Mouse (Mus musculus) brain, embryonic 14.5 days (tissue): ENCODE results near the gene Cldnd1. TPM values are rescaled to one million over a fixed set of nuclear protein-coding genes. Genes with fewer than 3 reads are reported as not detected.

Experiments
- DNase-seq: peaks from one replicate; pipeline ENCODE4 v3.0.0-alpha.2; 2011; ENCODE audit warnings: low read depth
- CTCF ChIP-seq: fragments of 200-500 bp; IDR thresholded peaks from 2 replicates; pipeline ENCODE4 v1.5.1; 2012; ENCODE audit warnings: inconsistent platforms, mild to moderate bottlenecking, moderate library complexity, borderline replicate concordance; ENCODE audit not compliant: insufficient read depth, insufficient read length; ENCODE audit errors: extremely low read depth
- POLR2A ChIP-seq: fragments of 200-500 bp; IDR thresholded peaks from 2 replicates; pipeline ENCODE4 v1.6.1; 2012; ENCODE audit warnings: mild to moderate bottlenecking, inconsistent platforms, borderline replicate concordance; ENCODE audit not compliant: poor library complexity, insufficient read depth, insufficient read length, severe bottlenecking; ENCODE audit errors: extremely low read depth
- polyA plus RNA-seq: library from polyadenylated mRNA; depleted of rRNA; stranded (reverse); fragments of >200 nt; gene quantifications from 2 replicates; pipeline ENCODE4 v1.2.3, GENCODE M21; 2012; rRNA removed

The Cldnd1 gene
- polyA plus RNA-seq = 102 and 108 TPM in 2 replicates

DNA sequence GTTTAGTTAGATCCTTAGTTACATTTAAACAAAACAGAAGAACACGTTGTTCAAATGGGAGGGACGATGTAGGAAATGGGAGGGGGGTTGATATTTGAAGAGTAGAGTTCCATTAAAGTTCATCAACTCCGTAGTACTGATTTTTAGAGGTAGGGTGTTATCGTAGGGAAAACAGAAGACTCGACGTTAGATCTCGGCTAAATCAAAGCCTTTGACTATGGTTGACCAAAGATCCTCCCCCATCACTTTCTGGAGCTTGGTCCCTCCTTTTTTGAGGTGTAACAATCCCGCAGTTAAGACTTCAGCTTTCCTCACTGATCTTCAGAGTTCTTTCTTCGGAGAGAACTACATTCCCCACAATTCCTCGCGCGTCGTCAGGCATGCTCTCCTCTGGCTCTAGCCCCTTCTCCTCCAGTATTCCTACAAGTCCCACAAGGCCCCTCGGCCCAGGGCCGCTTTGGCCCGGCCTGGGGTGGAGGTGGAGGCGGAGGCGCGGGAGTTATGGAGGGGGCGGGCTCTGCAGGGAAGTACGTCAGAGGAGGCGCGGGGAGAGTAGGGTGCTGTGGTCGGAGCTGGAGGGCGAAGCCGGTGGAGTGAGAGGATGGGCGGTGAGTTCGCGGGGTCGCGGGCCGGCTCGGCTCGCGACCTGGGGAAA, at the start of gene Cldnd1:
Gene Cldnd1 (plus strand): TSS at position 434 of the 655 bp plus-strand sequence.
- TF ChIP-seq CTCF = no peak
- peak; percentile 52; the same call in 1 of the 2 replicates for TF ChIP-seq POLR2A
- peak; percentile 99 for DNase-seq

DNA sequence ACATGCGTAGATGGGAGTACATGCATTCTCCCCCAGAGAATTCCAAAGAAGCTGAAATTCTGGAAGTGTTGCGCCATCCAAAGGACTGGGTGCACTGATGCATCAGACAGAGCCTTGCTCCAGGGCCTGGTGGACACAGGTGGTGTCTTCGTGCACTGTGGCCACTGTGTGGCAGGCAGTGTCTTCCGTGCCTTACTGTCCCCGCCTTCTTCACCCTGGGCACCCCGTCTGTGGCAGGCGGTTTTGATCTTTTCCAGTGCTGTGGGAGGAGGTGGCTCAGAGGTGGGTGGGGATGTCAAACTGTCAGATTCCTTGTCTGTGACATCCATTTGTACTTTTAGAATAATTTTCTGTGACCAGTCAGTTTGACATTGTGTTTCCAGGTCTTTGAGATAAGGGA, 49.0 kb upstream of the Cldnd1 start:
- TF ChIP-seq POLR2A (no peak), CTCF (no peak)
- no peak for DNase-seq

DNA sequence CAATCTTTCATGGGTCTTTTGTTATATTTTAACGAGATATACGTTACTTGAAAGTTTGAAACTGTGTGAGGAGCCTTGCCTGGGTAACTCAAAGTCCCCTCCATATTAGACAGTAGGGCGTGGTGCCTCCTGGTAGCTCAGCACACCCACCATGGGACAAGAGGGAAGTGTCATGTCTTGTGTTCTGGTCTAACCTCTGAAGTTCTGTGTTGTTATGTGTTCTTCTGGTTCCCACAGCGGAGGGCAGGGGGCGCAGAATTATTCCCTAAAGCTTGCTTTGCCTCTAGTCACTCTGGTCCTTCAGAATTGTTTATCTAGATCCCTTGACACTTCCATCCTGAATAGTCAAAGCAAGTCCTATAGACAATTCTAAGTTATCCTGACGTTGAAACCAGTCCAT, 45.7 kb upstream of the Cldnd1 start:
- TF ChIP-seq POLR2A (no peak), CTCF (no peak)
- DNase-seq = no peak

DNA sequence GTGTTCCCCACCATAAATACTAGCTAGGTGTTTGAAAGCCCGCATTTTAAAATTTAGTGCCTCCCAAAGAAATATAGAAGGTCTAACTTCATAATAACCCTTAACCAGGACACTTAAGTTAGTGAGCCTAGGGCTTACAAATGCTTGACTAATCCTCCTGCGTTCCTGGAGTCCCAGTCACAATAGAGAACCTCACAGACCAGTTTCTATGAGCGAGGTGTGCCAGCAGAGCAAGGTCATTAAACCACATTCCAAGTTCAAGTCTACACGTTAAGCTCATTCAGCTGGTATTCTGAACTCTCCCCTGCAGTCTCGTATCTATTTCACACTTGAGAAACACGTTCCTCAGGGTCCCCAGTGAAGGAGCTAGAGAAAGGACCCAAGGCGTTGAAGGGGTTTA, 44.8 kb upstream of the Cldnd1 start:
- no peak for TF ChIP-seq CTCF
- no peak for TF ChIP-seq POLR2A
- no peak for DNase-seq

DNA sequence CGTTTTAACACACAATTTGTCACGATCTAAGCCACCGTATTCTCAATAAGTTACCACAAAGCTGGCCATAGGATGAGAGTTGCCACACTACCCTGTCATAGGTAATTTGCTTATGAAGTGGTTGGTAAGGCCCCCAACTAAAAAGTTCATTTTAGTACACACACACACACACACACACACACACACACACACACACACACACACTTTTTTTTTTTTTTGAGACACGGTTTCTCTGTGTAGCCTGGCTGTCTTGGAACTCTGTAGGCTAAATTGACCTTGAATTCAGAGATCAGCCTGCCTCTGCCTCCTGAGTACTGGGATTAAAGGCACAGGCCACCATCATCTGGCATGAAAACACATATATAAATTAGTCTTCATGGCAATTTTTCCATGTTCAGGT, 43.8 kb upstream of the Cldnd1 start:
- TF ChIP-seq CTCF (no peak), POLR2A (no peak)
- no peak for DNase-seq

DNA sequence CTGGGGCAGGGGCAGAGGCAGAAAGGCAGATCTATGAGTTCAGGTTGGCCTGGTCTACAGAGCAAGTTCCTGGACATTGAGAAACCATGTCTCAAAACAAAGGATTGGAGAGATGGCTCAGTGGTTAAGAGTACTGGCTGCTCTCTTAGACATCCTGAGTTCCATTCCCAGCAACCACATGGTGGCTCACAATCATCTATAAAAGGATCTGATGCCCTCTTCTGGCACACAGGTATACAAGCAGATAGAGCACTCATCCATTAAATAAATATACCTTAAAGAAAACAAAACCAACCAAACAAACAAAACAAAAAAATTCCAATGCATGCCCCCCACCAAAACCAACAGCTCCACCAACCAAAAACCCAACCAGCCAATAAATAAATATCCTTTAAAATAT, 43.2 kb upstream of the Cldnd1 start:
- TF ChIP-seq CTCF = no peak
- no peak for TF ChIP-seq POLR2A
- no peak for DNase-seq

DNA sequence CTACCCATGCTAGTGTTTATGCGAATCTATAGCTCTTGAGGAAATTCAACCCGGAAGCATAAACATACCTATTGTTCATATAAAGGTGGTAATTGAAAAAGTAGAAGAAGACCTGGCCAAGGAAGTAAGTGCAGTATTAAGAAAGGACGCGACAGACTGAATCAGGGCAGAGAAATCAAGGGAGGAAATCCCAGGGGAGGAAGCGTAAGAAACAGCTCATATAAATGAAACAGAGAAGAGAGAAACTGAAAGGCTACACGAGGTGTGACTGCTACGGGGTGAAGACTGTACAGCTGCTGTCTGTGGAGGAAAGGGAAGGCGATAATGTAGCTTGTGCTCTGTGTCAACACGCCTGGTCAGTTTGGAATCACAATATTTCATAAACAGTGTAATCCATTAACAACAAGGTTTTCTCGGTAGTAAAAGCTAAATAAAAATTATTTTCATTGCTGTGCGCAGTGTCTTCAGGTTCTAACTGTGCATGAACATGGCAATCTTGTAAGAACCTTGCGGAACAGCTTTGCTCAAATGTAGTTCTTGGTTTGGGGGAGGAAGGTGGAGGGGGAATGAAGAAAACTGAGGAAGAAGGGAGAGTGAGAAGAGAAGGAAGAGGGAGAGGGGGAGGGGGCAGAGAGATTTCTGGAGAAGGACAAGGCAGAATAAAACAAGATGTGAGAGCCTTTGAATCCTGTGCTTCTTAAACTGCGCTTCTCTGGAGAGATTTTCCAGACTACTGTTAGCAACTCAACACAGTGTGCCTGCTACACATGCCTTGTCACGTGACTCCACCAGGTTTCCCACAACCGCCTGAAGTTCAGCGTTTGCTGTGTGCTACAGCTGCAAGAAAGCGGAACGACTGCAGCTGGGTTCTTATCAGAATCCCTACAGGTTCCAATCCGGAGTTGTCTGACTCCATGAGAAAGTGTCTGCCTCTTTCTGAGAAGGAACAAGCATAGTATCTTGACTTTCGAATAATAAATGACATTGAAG, 41.9 kb upstream of the Cldnd1 start:
- TF ChIP-seq CTCF = no peak
- TF ChIP-seq POLR2A = no peak
- no peak for DNase-seq

DNA sequence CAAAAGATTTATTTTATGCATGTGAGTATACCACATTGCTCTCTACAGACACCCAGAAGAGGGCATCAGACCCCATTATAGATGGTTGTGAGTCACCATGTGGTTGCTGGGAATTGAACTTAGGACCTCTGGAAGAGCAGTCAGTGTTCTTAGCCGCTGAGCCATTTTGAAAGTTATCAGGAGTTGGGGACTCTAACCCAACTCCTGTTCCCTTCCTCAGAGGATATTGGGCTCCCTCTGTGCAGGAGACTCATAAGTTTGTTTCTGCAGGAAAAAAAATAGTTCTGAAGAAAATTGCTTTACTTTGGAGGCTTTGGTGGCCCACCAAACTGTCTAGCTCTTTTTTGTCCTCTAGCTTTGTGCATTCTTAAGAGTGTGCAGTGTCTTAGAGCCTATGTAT, 39.2 kb upstream of the Cldnd1 start:
- no peak for DNase-seq

DNA sequence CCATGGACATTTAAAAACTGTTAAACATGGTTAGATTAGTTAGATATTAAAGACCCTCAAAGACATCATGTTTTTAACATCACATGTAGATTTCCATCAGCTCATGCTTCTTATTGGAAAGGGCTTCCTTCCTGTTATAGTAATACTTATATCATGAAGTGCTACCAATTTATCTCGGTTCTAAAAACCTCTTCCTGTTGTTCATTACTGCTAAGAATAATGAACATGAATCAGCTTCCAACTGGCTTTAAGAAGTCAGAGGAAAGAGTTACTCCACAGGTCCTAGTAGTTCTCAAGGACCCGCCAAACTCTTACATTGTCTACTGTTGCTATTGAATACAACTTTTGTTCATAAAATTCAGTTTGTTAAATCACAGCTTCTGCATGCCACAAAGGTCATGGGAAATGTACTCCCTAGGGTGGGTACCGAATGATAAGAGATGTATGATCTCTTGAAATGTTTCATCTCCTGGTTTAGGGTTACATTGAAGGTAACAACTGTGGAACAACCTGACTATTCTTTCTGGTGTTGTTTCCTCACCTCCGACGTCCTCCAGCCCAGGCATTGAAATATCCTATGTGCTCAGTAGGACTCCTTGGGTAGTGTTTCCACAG, 38.0 kb upstream of the Cldnd1 start:
- DNase-seq = no peak
- TF ChIP-seq CTCF = no peak

More for the DNA sequence above, 39.2 kb upstream of the Cldnd1 start:
- TF ChIP-seq POLR2A (no peak), CTCF (no peak)

DNA sequence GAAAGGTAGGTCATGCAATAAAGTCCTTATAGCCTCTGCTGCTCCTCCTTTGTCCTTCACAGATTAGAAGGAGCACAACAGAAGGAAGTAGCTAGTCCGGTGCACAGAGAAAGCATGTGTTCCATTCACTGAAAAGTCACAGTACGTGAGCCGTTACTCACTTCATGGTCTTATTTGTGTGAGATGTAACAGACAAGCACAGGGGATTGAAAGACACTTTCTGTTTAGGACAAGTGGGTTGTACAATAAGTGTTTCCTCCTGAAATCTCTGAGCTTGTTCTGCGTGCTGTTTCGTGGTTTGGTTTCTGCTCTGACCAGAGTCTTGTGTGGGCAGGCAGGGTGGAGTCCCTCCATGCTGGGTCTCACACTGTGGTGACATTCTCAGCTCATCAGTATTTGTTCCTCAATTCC, 37.4 kb upstream of the Cldnd1 start:
- no peak for DNase-seq
- TF ChIP-seq POLR2A (no peak), CTCF (no peak)

DNA sequence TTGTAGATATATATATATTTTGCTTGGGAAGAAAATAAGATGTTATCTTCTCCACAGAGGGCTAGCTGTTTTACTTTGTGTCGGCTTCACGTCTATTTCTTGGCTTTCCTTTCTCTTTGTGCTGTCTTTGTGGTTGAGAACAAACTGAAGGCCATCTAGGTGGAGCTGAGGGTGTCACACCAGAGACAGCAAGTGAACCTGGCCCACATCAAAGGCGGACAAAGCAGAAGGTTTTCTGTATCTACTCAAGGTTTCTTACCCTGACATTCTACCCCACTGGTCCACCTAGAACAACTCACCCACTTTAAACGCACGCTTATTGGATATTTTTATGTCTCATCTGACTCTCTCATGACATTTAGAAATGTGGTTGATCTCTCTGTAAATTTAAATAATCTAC, 33.6 kb upstream of the Cldnd1 start:
- TF ChIP-seq POLR2A (no peak), CTCF (no peak)
- DNase-seq = no peak
